Mouse (Mus musculus) CH12.LX (cell line): ENCODE results near the gene 4930596D02Rik. TPM values are rescaled to one million over a fixed set of nuclear protein-coding genes. Genes with fewer than 3 reads are reported as not detected.

Source experiments
- DNase-seq: peaks from one replicate; pipeline ENCODE4 v3.0.0-alpha.2; 2013; ENCODE audit errors: extremely low read depth
- H3K27ac ChIP-seq: 2 replicates; pipeline ENCODE4 v1.5.1; 2012; ENCODE audit warnings: low read depth, mild to moderate bottlenecking, control low read depth, moderate library complexity; ENCODE audit not compliant: insufficient read depth
- H3K27me3 ChIP-seq: replicated peaks from 2 replicates; pipeline ENCODE3; 2012; ENCODE audit warnings: inconsistent platforms
- H3K36me3 ChIP-seq, 2 experiments: replicated peaks in 1 of 2; 2 replicates each; pipeline versions ENCODE3 to v1.6.1; 2012; ENCODE audit warnings: inconsistent platforms in 1 of 2, low read length in 1 of 2, mild to moderate bottlenecking in 1 of 2, mixed read lengths in 1 of 2, moderate library complexity in 1 of 2; ENCODE audit not compliant: control insufficient read depth in 1 of 2, insufficient read depth in 1 of 2
- H3K4me1 ChIP-seq, 2 experiments: 2 replicates each; pipeline ENCODE4 v1.6.1; 2012; ENCODE audit warnings: inconsistent platforms in 1 of 2, moderate library complexity in 1 of 2; ENCODE audit not compliant: insufficient read depth in 2 of 2, control insufficient read depth in 1 of 2
- H3K4me2 ChIP-seq: 2 replicates; pipeline ENCODE4 v1.6.1; 2012; ENCODE audit warnings: low read depth, mild to moderate bottlenecking, control low read depth; ENCODE audit not compliant: poor library complexity, insufficient read depth, severe bottlenecking
- H3K4me3 ChIP-seq, 3 experiments: fragments of 150-350 bp in 1 of 3; sonication (generic) in 1 of 3; replicated peaks in 1 of 3; 2 replicates each; pipeline versions ENCODE3 to v1.5.1; 2011 to 2012; ENCODE audit warnings: low read depth in 2 of 3, low read length in 2 of 3, mild to moderate bottlenecking in 2 of 3, moderate library complexity in 2 of 3, control low read depth in 1 of 3, improper control_type of control experiment in 1 of 3, inconsistent platforms in 1 of 3, mixed read lengths in 1 of 3; ENCODE audit not compliant: poor library complexity in 1 of 3
- H3K79me2 ChIP-seq: replicated peaks from 2 replicates; pipeline ENCODE4 v1.6.1; 2012; ENCODE audit warnings: mild to moderate bottlenecking, moderate library complexity; ENCODE audit not compliant: control insufficient read depth, poor library complexity, insufficient read depth, severe bottlenecking; ENCODE audit errors: extremely low read depth
- H3K9ac ChIP-seq: 2 replicates; pipeline ENCODE4 v1.6.1; 2012; ENCODE audit warnings: low read depth, mild to moderate bottlenecking, control low read depth, moderate library complexity; ENCODE audit not compliant: insufficient read depth
- H3K9me3 ChIP-seq: replicated peaks from 2 replicates; pipeline ENCODE3; 2012; ENCODE audit warnings: low read length, inconsistent platforms, mixed read lengths
- CTCF ChIP-seq, 2 experiments: IDR thresholded peaks in 1 of 2; conservative IDR thresholded peaks in 1 of 2; 2 replicates each; pipeline ENCODE4 v1.5.1; 2011 to 2012; ENCODE audit warnings: low read depth in 2 of 2, low read length in 2 of 2, improper control_type of control experiment in 1 of 2, inconsistent platforms in 1 of 2, mild to moderate bottlenecking in 1 of 2, moderate library complexity in 1 of 2
- ELF1 ChIP-seq: IDR thresholded peaks from 2 replicates; pipeline ENCODE4 v1.6.1; 2014; ENCODE audit warnings: low read depth, mild to moderate bottlenecking, inconsistent platforms, low read length, improper control_type of control experiment
- ETS1 ChIP-seq: conservative IDR thresholded peaks from 2 replicates; pipeline ENCODE4 v1.6.1; 2012; ENCODE audit warnings: low read depth, mild to moderate bottlenecking, inconsistent platforms, low read length, improper control_type of control experiment, moderate library complexity
- HCFC1 ChIP-seq: IDR thresholded peaks from 2 replicates; pipeline ENCODE4 v1.6.1; 2012; ENCODE audit warnings: low read depth, mild to moderate bottlenecking, inconsistent platforms, low read length, improper control_type of control experiment
- IRF4 ChIP-seq: IDR thresholded peaks from 2 replicates; pipeline ENCODE4 v1.6.1; 2014; ENCODE audit warnings: low read depth, mild to moderate bottlenecking, inconsistent platforms, low read length, improper control_type of control experiment
- JUN ChIP-seq: IDR thresholded peaks from 2 replicates; pipeline ENCODE4 v1.6.1; 2011; ENCODE audit warnings: low read depth, mild to moderate bottlenecking, low read length, improper control_type of control experiment, moderate library complexity; ENCODE audit not compliant: insufficient read depth
- MAX ChIP-seq: IDR thresholded peaks from 2 replicates; pipeline ENCODE4 v1.6.1; 2011; ENCODE audit warnings: low read length, improper control_type of control experiment
- MEF2A ChIP-seq: IDR thresholded peaks from 2 replicates; pipeline ENCODE4 v1.6.1; 2014; ENCODE audit warnings: low read depth, mild to moderate bottlenecking, inconsistent platforms, low read length, improper control_type of control experiment, borderline replicate concordance
- MXI1 ChIP-seq: IDR thresholded peaks from 2 replicates; pipeline ENCODE4 v1.6.1; 2011; ENCODE audit warnings: mild to moderate bottlenecking, low read depth, low read length, improper control_type of control experiment
- MYC ChIP-seq: IDR thresholded peaks from 2 replicates; pipeline ENCODE4 v1.6.1; 2011; ENCODE audit warnings: low read depth, mild to moderate bottlenecking, improper control_type of control experiment, low read length
- NELFE ChIP-seq: IDR thresholded peaks from 2 replicates; pipeline ENCODE4 v1.6.1; 2011; ENCODE audit warnings: low read depth, low read length, improper control_type of control experiment
- NRF1 ChIP-seq: IDR thresholded peaks from 2 replicates; pipeline ENCODE4 v1.6.1; 2014; ENCODE audit warnings: low read depth, mild to moderate bottlenecking, inconsistent platforms, low read length, improper control_type of control experiment, moderate library complexity
- PAX5 ChIP-seq: IDR thresholded peaks from 2 replicates; pipeline ENCODE4 v1.6.1; 2012; ENCODE audit warnings: low read length, inconsistent platforms, mixed read lengths
- POLR2A ChIP-seq: IDR thresholded peaks from 2 replicates; pipeline ENCODE4 v1.6.1; 2011; ENCODE audit warnings: low read depth, mild to moderate bottlenecking, improper control_type of control experiment, low read length
- RAD21 ChIP-seq: IDR thresholded peaks from 2 replicates; pipeline ENCODE4 v1.6.1; 2011; ENCODE audit warnings: low read depth, mild to moderate bottlenecking, low read length, improper control_type of control experiment, moderate library complexity
- RCOR1 ChIP-seq: conservative IDR thresholded peaks from 2 replicates; pipeline ENCODE4 v1.6.1; 2012; ENCODE audit warnings: low read depth, mild to moderate bottlenecking, inconsistent platforms, low read length, improper control_type of control experiment
- SIN3A ChIP-seq: IDR thresholded peaks from 2 replicates; pipeline ENCODE4 v1.6.1; 2012; ENCODE audit warnings: low read length, improper control_type of control experiment, inconsistent platforms
- SMC3 ChIP-seq: IDR thresholded peaks from 2 replicates; pipeline ENCODE4 v1.6.1; 2011; ENCODE audit warnings: low read depth, low read length, improper control_type of control experiment
- TBP ChIP-seq: conservative IDR thresholded peaks from 2 replicates; pipeline ENCODE4 v1.6.1; 2011; ENCODE audit warnings: low read depth, low read length, improper control_type of control experiment
- UBTF ChIP-seq: IDR thresholded peaks from 2 replicates; pipeline ENCODE4 v1.6.1; 2012; ENCODE audit warnings: low read depth, mild to moderate bottlenecking, inconsistent platforms, low read length, improper control_type of control experiment, moderate library complexity
- USF2 ChIP-seq: conservative IDR thresholded peaks from 2 replicates; pipeline ENCODE4 v1.6.1; 2011; ENCODE audit warnings: low read depth, low read length, improper control_type of control experiment
- ZC3H11A ChIP-seq: IDR thresholded peaks from 2 replicates; pipeline ENCODE4 v1.6.1; 2012; ENCODE audit warnings: low read depth, mild to moderate bottlenecking, inconsistent platforms, low read length, improper control_type of control experiment
- dilution Hi-C: fragments of 300-500 bp; cut with MboI; formaldehyde crosslinking; loops from 2 replicates; pipeline ENCODE4 v1.14.3; 2020; ENCODE audit warnings: low sequenced_read_pairs; ENCODE audit not compliant: extremely low pct_unique_long_range_greater_than_20kb, extremely low pct_ligation_motif_present
- in situ Hi-C: fragments of 300-500 bp; cut with MboI; formaldehyde crosslinking; loops from 3 replicates; pipeline ENCODE4 v1.14.3; 2019; ENCODE audit warnings: low sequenced_read_pairs, low pct_ligation_motif_present, low pct_unique_long_range_greater_than_20kb, mixed read lengths
- polyA plus RNA-seq: library from polyadenylated mRNA; unstranded; fragments of >175 nt; gene quantifications from 2 replicates; pipeline ENCODE4 v1.2.1, GENCODE M21; 2012; ENCODE audit warnings: low read depth; ENCODE audit not compliant: insufficient read length
- total RNA-seq, 2 experiments: library from RNA; depleted of rRNA; stranded (reverse); fragments of 300-350 nt in 1 of 2; fragments of >200 nt in 1 of 2; gene quantifications; 2 replicates each; pipeline ENCODE4 v1.2.3; 2012 to 2014

4930596D02Rik gene
- total and polyA plus RNA-seq, 3 experiments, result not detected

GRCm38 (mm10) chr14:35780033-35780432 lies 31.7 kb downstream of the 4930596D02Rik start:
- no peak overlapping the region for H3K4me2 ChIP-seq
- H3K27me3 ChIP-seq, result no peaks in the 10 kb centered on the region
- H3K27ac ChIP-seq, result no peak overlapping the region
- H3K79me2 ChIP-seq, result no peaks in the 10 kb centered on the region
- DNase-seq, result no peak
- in situ Hi-C loops, result no loop called here
- H3K9ac ChIP-seq, result no peak overlapping the region
- TF ChIP-seq MXI1 (no peak), MAX (no peak)
- TF ChIP-seq, all 38 proteins: peak for 0
- Histone ChIP-seq H3K4me1 (no peaks in the 10 kb centered on the region), H3K36me3 (no peaks in the 10 kb centered on the region), H3K4me3 (no peak overlapping the region), H3K9me3 (peaks cover 28% of the 10 kb centered on the region)
- dilution Hi-C loops, result no loop called here

GRCm38 (mm10) chr14:35773306-35773705 lies 38.5 kb downstream of the 4930596D02Rik start:
- Histone ChIP-seq H3K4me2 (no peak overlapping the region), H3K9ac (no peak overlapping the region), H3K36me3 (no peaks in the 10 kb centered on the region), H3K27me3 (no peaks in the 10 kb centered on the region), H3K27ac (no peak overlapping the region), H3K79me2 (no peaks in the 10 kb centered on the region), H3K4me3 (no peak overlapping the region), H3K4me1 (no peaks in the 10 kb centered on the region), H3K9me3 (peaks cover 14% of the 10 kb centered on the region)
- dilution Hi-C loops (no loop called here), in situ Hi-C loops (no loop called here)
- DNase-seq, result no peak
- TF ChIP-seq RAD21 (no peak), HCFC1 (no peak), PAX5 (no peak), ZC3H11A (no peak), IRF4 (no peak), MEF2A (no peak), CTCF (conservative IDR thresholded peaks at IDR 0.05 in 1 of 2, IDR thresholded peaks at IDR 0.05 in 1 of 2; ENCODE audit: low read depth in 2 of 2, low read length in 2 of 2) (no peak), MYC (no peak), SMC3 (no peak), POLR2A (no peak), ELF1 (no peak), RCOR1 (no peak), USF2 (no peak), JUN (no peak), ETS1 (no peak), NELFE (no peak), UBTF (no peak), SIN3A (no peak), TBP (no peak), NRF1 (no peak)
- TF ChIP-seq, all 38 proteins: peak for 0
